Mouse (Mus musculus): Measurements from ENCODE around the gene Kif3c. TPM values are rescaled to one million over a fixed set of nuclear protein-coding genes. Genes with fewer than 3 reads are reported as not detected.

Gene Kif3c
- total and polyA plus RNA-seq, 3 experiments, result 3.5 to 5.5 (median 4.8) TPM

DNA sequence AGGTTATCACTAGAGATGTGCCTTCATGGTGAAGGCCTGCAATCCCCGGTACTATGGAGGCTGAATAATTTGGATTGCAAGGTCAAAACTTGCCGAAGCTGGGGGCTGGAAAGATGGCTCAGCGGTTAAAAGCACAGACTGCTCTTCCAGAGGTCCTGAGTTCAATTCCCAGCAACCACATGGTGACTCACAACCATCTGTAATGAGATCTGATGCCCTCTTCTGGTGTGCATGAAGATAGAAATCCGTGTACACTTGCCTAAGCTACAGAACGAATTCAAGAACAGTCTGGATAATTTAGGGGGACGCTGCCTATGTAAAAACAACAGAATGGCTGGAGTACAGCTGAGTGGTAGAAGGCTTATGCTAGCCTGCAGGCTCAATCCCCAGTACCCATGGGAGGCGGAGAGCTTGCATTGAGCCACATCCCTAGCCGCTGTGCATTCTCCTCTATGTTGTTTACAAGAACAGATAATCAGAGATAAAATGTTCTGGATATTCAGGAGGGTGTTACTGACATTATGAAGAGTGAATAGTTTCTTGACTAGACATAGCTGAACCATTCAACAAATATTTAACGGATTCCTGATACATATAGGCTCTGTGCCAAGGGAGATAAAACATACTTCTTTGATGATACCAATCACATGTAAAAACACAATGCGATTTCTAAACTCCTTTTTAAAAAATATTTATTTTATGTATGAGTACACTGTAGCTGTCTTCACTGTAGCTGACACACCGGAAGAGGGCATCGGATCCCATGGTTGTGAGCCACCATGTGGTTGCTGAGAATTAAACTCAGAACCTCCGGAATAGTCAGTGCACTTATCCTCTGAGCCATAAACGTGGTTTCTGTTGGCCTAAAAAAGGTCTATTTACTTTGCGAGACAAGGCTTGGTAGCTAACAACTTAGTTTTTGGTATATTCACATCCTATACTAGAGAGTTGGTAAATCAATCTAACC is 60.7 kb downstream of the Kif3c start:
- DNase-seq, result peak in 1 of 2 experiments; percentile 31
- peaks cover 4% of the 10 kb centered on the region for H3K4me1 ChIP-seq (ENCODE audit: control insufficient read depth, insufficient read depth, low read length)
- H3K27ac ChIP-seq, result peak overlapping the region; percentile 95
- TF ChIP-seq CTCF (IDR thresholded peaks at IDR 0.05) (peak; percentile 56), POLR2A (IDR thresholded peaks at IDR 0.05; ENCODE audit: insufficient read depth, low read depth, low read length) (no peak)
- WGBS, result 37% methylated on average over 15 of the region's 15 CpGs
- H3K79me2 ChIP-seq (replicated peaks; ENCODE audit: control insufficient read depth, insufficient read depth, low read length), result 0 out of 2 replicates have a peak, but pooled peaks cover 2% of the 10 kb centered on the region
- intact Hi-C loops (cut with DNase I), result loop anchor here (2.0 to 5.0 kb wide), 4 partner anchors 58 to 191 kb away; partner anchors contain the start of genes Dtnb and Kif3c
- no peaks in the 10 kb centered on the region for H3K36me3 ChIP-seq (ENCODE audit: control insufficient read depth, insufficient read depth, low read length)
- H3K9ac ChIP-seq (ENCODE audit: low read depth, low read length), result no peak overlapping the region; the same call in 1 of the 2 replicates
- H3K27me3 ChIP-seq (ENCODE audit: control insufficient read depth, insufficient read depth, low read length), result no peaks in the 10 kb centered on the region
- H3K4me3 ChIP-seq, result peak overlapping the region; percentile 68

DNA sequence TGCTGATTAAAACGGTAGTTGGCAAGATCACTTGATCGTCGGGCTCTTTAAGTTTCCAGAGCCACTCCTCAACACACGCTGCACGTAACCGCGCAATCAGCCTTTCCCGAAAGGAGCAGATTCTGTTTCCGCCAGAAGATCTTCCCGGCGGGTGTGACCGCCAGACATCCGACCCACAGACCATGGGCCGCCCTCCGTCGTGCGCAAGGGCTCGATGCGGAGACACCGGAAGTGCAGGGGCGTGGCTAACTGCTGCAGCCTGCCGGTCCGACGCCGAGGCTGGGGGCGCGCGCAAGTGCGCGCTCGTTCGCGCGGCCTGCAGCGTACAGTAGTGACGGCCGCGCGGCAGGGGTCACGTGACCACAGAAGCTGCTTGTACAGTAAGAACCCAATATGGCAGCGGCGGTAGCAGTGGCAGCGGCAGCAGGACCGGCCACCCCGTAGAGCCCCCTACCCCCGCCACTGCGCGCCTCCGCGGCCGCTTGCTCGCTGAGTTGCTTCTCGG is 61.6 kb downstream of the Kif3c start, which contains the start of gene Asxl2:
Gene Asxl2, plus strand, starts transcription at position 328 of the 505 bp plus-strand sequence.
- H3K4me3 ChIP-seq, result peak within 1 kb of the TSS; percentile 71
- no peak for TF ChIP-seq CTCF (IDR thresholded peaks at IDR 0.05)
- peak; percentile 72; the same call in 1 of the 2 replicates for TF ChIP-seq POLR2A (IDR thresholded peaks at IDR 0.05; ENCODE audit: insufficient read depth, low read depth, low read length)
- peak; percentile 89 for TF ChIP-seq EP300 (IDR thresholded peaks at IDR 0.05; ENCODE audit: insufficient read depth, low read depth, low read length)
- peak within 1 kb of the TSS; percentile 66 for H3K9ac ChIP-seq (ENCODE audit: low read depth, low read length)
- no peaks in the 10 kb centered on the region for H3K27me3 ChIP-seq (ENCODE audit: control insufficient read depth, insufficient read depth, low read length)
- H3K27ac ChIP-seq, result peak within 1 kb of the TSS; percentile 95
- WGBS, result under 1% methylated on average over 53 of the region's 53 CpGs
- peak; percentile 98 to 100 for DNase-seq
- no peaks in the 10 kb centered on the region for H3K36me3 ChIP-seq (ENCODE audit: control insufficient read depth, insufficient read depth, low read length)
- intact Hi-C loops (cut with DNase I), result loop anchor here (2.0 to 5.0 kb wide), 4 partner anchors 59 to 192 kb away; partner anchors contain the start of genes Dtnb and Kif3c
- peaks cover 2% of the 10 kb centered on the region; the same call in 1 of the 2 replicates for H3K79me2 ChIP-seq (replicated peaks; ENCODE audit: control insufficient read depth, insufficient read depth, low read length)
- H3K4me1 ChIP-seq (ENCODE audit: control insufficient read depth, insufficient read depth, low read length), result peaks cover 4% of the 10 kb centered on the region

DNA sequence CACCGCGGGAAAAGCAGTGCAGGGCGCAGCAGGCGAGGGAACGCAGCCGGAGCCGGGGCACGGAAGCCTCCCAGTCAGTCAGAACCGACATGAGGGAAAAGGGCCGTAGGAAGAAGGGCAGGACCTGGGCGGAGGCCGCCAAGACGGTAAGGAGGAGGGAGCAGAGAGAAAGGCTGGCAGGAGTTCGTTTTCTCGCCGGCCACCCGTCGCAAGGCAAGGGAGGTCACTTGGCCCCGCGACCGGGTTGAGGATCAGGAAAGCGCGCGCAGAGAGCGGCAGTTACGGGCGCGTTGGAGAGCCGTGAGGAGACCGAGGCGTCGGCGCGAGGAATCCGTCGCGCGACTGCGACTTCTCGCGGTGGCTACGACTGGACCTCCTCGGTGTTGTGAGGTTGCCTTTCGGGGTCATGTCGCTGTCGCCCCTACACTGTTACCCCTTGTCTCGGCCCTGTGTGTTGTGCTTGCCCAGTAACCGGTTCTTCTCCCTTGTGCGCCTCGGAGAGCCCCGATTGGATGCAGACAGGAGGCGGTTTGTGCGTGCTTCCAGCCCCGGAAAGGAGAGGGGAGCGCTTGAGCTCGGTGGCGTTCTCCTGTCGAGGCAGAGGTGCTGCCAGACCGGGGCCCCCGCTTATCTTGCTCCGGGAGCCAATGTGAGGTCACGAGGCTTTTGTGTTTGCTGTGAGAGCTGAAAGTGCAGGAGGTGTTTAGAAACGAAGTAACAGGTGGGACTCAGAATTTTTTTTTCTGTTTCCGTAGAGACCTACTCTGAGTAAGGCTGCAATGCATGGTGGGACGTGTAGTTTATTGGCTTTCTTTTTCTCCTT is 62.3 kb downstream of the Kif3c start:
- intact Hi-C loops (cut with DNase I), result loop anchor here (2.0 to 5.0 kb wide), 4 partner anchors 60 to 192 kb away; partner anchors contain the start of genes Dtnb and Kif3c
- peaks cover 5% of the 10 kb centered on the region for H3K79me2 ChIP-seq (replicated peaks; ENCODE audit: control insufficient read depth, insufficient read depth, low read length)
- peaks cover 6% of the 10 kb centered on the region for H3K4me1 ChIP-seq (ENCODE audit: control insufficient read depth, insufficient read depth, low read length)
- no peak for TF ChIP-seq EP300 (IDR thresholded peaks at IDR 0.05; ENCODE audit: insufficient read depth, low read depth, low read length)
- TF ChIP-seq POLR2A (IDR thresholded peaks at IDR 0.05; ENCODE audit: insufficient read depth, low read depth, low read length), result peak; percentile 66
- no peaks in the 10 kb centered on the region for H3K27me3 ChIP-seq (ENCODE audit: control insufficient read depth, insufficient read depth, low read length)
- peak overlapping the region; percentile 88 for H3K27ac ChIP-seq
- WGBS, result under 1% methylated on average over 65 of the region's 65 CpGs
- no peaks in the 10 kb centered on the region for H3K36me3 ChIP-seq (ENCODE audit: control insufficient read depth, insufficient read depth, low read length)
- peak; percentile 84 to 86 for DNase-seq
- H3K4me3 ChIP-seq, result peak overlapping the region; percentile 71
- H3K9ac ChIP-seq (ENCODE audit: low read depth, low read length), result peak overlapping the region; percentile 66

DNA sequence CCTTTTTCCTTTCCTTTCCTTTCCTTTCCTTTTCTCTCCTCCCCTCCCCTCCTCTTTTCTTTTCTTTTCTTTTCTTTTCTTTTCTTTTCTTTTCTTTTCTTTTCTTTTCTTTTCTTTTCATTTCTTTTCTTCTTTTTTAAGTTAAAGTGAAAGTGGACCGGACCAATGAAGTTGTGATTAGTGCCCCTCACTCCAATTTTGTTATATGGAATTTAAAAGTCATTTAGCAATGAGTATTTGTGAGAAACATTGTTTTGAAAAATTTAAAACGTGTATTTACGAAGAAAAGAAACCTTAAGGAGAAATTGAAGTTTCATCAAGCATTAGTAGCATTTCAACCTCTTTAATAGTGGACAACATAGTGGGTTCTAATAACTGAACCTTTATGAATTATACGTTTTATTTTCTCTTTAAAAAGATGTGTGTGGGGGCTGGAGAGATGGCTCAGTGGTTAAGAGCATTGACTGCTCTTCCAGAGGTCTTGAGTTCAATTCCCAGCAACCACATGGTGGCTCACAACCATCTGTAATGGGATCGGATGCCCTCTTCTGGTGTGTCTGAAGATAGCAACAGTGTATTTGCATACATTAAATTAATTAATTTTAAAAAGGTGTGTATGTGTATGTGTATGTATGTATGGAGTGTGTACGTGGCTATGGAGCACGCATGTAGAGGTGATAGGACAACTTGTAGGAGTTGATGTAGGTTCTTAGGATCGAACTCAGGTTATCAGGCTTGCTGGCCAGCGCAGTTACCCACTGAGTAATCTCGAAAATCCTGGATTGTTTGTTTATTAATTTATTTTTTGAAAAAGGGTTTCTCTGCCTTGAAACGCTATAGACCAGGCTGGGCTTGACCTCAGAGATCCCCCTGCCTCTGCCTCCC is 63.2 kb downstream of the Kif3c start:
- H3K27me3 ChIP-seq (ENCODE audit: control insufficient read depth, insufficient read depth, low read length), result no peaks in the 10 kb centered on the region
- peak overlapping the region; percentile 88; the same call in 1 of the 2 replicates for H3K27ac ChIP-seq
- peaks cover 6% of the 10 kb centered on the region for H3K4me1 ChIP-seq (ENCODE audit: control insufficient read depth, insufficient read depth, low read length)

More for the DNA sequence above, 63.2 kb downstream of the Kif3c start:
- 59% methylated on average over 11 of the region's 11 CpGs for WGBS
- H3K4me3 ChIP-seq, result peak overlapping the region; percentile 71
- no peak for DNase-seq
- no peak for TF ChIP-seq POLR2A (IDR thresholded peaks at IDR 0.05; ENCODE audit: insufficient read depth, low read depth, low read length)
- TF ChIP-seq EP300 (IDR thresholded peaks at IDR 0.05; ENCODE audit: insufficient read depth, low read depth, low read length), result no peak
- peak; percentile 20; the same call in 1 of the 2 replicates for TF ChIP-seq CTCF (IDR thresholded peaks at IDR 0.05)
- no peaks in the 10 kb centered on the region for H3K36me3 ChIP-seq (ENCODE audit: control insufficient read depth, insufficient read depth, low read length)
- H3K9ac ChIP-seq (ENCODE audit: low read depth, low read length), result no peak overlapping the region
- H3K79me2 ChIP-seq (replicated peaks; ENCODE audit: control insufficient read depth, insufficient read depth, low read length), result peaks cover 5% of the 10 kb centered on the region
- intact Hi-C loops (cut with DNase I), result loop anchor here (2.0 to 5.0 kb wide), 4 partner anchors 61 to 193 kb away; partner anchors contain the start of genes Dtnb and Kif3c

Measured in heart, adult 2 months (tissue).